Mouse (Mus musculus): ENCODE results near the gene Lce1l.
"Not testable (repeated sequence)": the region's sequence is repeated elsewhere in the genome, so short reads cannot be mapped to it uniquely, and the experiment has no call there.

Gene Lce1l

GRCm38 (mm10) chr3:92851186-92851585 is at the start of gene Lce1l:
Lce1l (minus strand) TSS chr3:92851286.
- DNase-seq (ENCODE audit: low read depth): no peak

GRCm38 (mm10) chr3:92894489-92894888 is 43.4 kb upstream of the Lce1l start:
- DNase-seq (ENCODE audit: low read depth): no peak

GRCm38 (mm10) chr3:92894063-92894462 is 43.0 kb upstream of the Lce1l start:
- DNase-seq (ENCODE audit: low read depth): no peak

GRCm38 (mm10) chr3:92874180-92874579 is 23.1 kb upstream of the Lce1l start:
- no peak for DNase-seq (ENCODE audit: low read depth)

- DNase-seq (ENCODE audit: low read depth): no peak
These were observed 19.0 kb upstream of the Lce1l start, which contains the start of gene 2310050C09Rik for GRCm38 (mm10) chr3:92870116-92870515. 2310050C09Rik (minus strand) TSS chr3:92870216.

- peak; percentile 2 for DNase-seq (ENCODE audit: low read depth)
These were observed 24.0 kb downstream of the Lce1l start, which contains the start of gene Kprp for GRCm38 (mm10) chr3:92827108-92827507. Kprp (minus strand) TSS chr3:92827247.

- DNase-seq (ENCODE audit: low read depth): no peak
These were observed 25.3 kb downstream of the Lce1l start for GRCm38 (mm10) chr3:92825808-92826207.

- DNase-seq (ENCODE audit: low read depth): not testable (repeated sequence)
These were observed 35.0 kb downstream of the Lce1l start for GRCm38 (mm10) chr3:92816036-92816435.

- DNase-seq (ENCODE audit: low read depth): no peak
These were observed 35.5 kb downstream of the Lce1l start for GRCm38 (mm10) chr3:92815581-92815980.

GRCm38 (mm10) chr3:92807791-92808190 is 43.3 kb downstream of the Lce1l start, which contains the start of gene Lce1k:
Lce1k (minus strand) TSS chr3:92807891.
- DNase-seq (ENCODE audit: low read depth): no peak

Data from NIH3T3 (cell line).